Mouse (Mus musculus) liver, embryonic 11.5 days (tissue): ENCODE measurements around the gene Vamp8. TPM values are rescaled to one million over a fixed set of nuclear protein-coding genes. Genes with fewer than 3 reads are reported as not detected.
A peak's percentile ranks its signal among the peaks of the same experiment; 100 is the strongest.

ENCODE experiments used
- ATAC-seq: fragments of 200-750 bp; cut with Nextera tagmentation; replicated peaks from 2 replicates; pipeline ENCODE4 v1.8.0; 2017; ENCODE audit warnings: moderate number of reproducible peaks, mild to moderate bottlenecking, moderate TSS enrichment, moderate library complexity; ENCODE audit not compliant: low FRiP score
- DNase-seq: peaks from one replicate; pipeline ENCODE4 v3.0.0-alpha.2; 2017; ENCODE audit warnings: low spot score
- H3K27ac ChIP-seq: fragments of 300-500 bp; sonication (generic); 2 replicates; pipeline ENCODE4 v1.5.1; 2014; ENCODE audit warnings: mild to moderate bottlenecking, low read depth, low read length, control low read depth
- H3K27me3 ChIP-seq: fragments of 300-500 bp; sonication (generic); replicated peaks from 2 replicates; pipeline ENCODE4 v1.6.1; 2014; ENCODE audit warnings: low read length, mixed read lengths; ENCODE audit not compliant: control insufficient read depth, insufficient read depth
- H3K36me3 ChIP-seq: fragments of 300-500 bp; sonication (generic); 2 replicates; pipeline ENCODE4 v1.6.1; 2014; ENCODE audit warnings: mild to moderate bottlenecking, low read length, moderate library complexity, mixed read lengths; ENCODE audit not compliant: control insufficient read depth, insufficient read depth
- H3K4me1 ChIP-seq: fragments of 300-500 bp; sonication (generic); replicated peaks from 2 replicates; pipeline ENCODE4 v1.6.1; 2014; ENCODE audit warnings: low read length, mixed read lengths; ENCODE audit not compliant: control insufficient read depth, insufficient read depth
- H3K4me2 ChIP-seq: fragments of 300-500 bp; sonication (generic); 2 replicates; pipeline ENCODE4 v1.6.1; 2014; ENCODE audit warnings: mild to moderate bottlenecking, control low read depth, moderate library complexity
- H3K4me3 ChIP-seq: fragments of 300-500 bp; sonication (generic); 2 replicates; pipeline ENCODE4 v1.5.1; 2014; ENCODE audit warnings: low read depth, low read length, control low read depth
- H3K9ac ChIP-seq: fragments of 300-500 bp; sonication (generic); 2 replicates; pipeline ENCODE4 v1.6.1; 2014; ENCODE audit warnings: low read depth, low read length, control low read depth
- H3K9me3 ChIP-seq: fragments of 300-500 bp; sonication (generic); 2 replicates; pipeline ENCODE4 v1.6.1; 2016; ENCODE audit warnings: low read length, inconsistent platforms, mixed read lengths; ENCODE audit not compliant: control insufficient read depth
- WGBS: fragments of 180-500 bp; shearing (Covaris S2); extraction: QIAGEN DNeasy Blood & Tissue Kit; methylation state at CpG from one replicate; pipeline ENCODE4 v1.1.7; 2014; 5-methylcytosine and 5-hydroxymethylcytosine counted together
- polyA plus RNA-seq: library from polyadenylated mRNA; unstranded; fragments of >200 nt; fragmentation: Nextera tagmentation; extraction: Ambion mirVana; gene quantifications from 2 replicates; pipeline ENCODE4 v1.2.1, GENCODE M21; 2014

The Vamp8 gene
- polyA plus RNA-seq, 1 experiment from 2014 or later, result 274 TPM

DNA sequence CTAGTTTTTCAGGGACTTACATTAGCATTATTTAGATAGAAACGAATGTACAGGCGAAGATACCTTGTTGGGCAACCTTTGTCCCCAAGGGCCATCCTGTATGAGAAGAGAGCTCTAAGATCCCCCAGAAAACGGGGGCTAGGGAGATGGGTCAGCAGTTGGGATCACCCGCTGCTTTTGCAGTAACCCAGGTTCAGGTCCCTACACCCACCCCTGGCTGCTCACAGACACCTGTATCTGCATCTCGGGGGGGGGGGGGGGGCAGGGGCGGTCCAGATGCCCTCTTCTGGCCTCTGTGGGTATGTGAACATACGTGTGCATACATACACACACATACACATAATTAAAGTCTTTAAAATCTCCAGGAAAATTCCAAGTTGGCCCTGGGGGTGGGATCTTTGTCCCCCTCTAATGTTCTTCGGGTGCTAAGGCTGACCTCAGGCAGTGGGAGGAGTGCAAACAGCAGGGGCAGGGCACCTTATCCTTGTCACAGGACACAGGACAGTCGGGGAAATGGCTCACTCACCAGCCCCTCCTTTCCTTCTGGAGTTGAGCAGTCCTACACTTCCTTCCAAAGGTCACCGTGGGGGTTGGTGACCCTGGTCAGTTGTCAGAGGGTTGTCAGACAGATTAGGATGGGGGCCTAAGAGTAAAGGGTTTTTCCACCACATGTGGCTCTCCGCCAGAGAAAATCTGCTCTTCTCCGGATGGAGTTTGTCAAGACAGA is 455 bp upstream of the Vamp8 start:
- Histone ChIP-seq H3K9ac (peak overlapping the region; percentile 88), H3K4me3 (peak overlapping the region; percentile 77), H3K4me2 (peak overlapping the region; percentile 69), H3K4me1 (peaks cover 27% of the 10 kb centered on the region), H3K27me3 (no peaks in the 10 kb centered on the region), H3K36me3 (no peaks in the 10 kb centered on the region; the same call in 1 of the 2 replicates), H3K27ac (peak overlapping the region; percentile 100), H3K9me3 (no peaks in the 10 kb centered on the region)
- 6% methylated on average over 12 of the region's 12 CpGs for WGBS
- DNase-seq, result peak; percentile 70
- peak; percentile 70 for ATAC-seq

- DNase-seq (no peak), ATAC-seq (peak; percentile 91)
- peaks cover 41% of the 10 kb centered on the region for H3K4me1 ChIP-seq
- peaks cover 7% of the 10 kb centered on the region; the same call in 1 of the 2 replicates for H3K36me3 ChIP-seq
- peak overlapping the region; percentile 77 for H3K4me3 ChIP-seq
- WGBS, result 8% methylated on average over 13 of the region's 13 CpGs
- H3K9ac ChIP-seq, result peak overlapping the region; percentile 88
- H3K27me3 ChIP-seq, result no peaks in the 10 kb centered on the region
- H3K4me2 ChIP-seq, result peak overlapping the region; percentile 69
- peak overlapping the region; percentile 100 for H3K27ac ChIP-seq
- no peaks in the 10 kb centered on the region for H3K9me3 ChIP-seq
These were observed 997 bp downstream of the Vamp8 start for GRCm38 (mm10) chr6:72389471-72389940.

DNA sequence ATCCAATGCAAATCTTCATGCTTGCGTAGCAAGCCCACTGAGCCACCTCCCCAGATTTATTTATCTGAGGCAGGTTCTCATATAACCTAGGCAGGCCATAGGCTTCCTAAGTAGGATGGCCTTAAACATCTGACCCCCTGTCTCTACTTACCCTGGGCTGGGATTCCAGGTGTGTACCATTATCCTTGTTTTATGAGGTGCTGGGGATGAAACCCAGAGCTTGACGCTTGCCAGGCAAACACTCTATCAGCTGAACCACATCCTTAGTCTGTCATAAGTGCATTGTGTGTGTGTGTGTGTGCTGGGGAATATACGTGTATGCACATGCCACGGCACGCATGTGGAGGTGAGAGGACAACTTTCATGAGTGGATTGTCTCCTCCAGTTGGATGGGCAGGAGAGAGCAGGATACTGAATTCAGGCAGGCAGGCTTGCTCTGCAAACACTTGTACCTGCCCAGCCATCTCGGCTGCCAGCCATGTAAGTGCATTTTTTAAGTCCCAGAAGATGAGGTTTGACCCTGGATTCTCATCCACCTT is 1.6 kb downstream of the Vamp8 start:
- Histone ChIP-seq H3K27me3 (no peaks in the 10 kb centered on the region), H3K36me3 (peaks cover 7% of the 10 kb centered on the region; the same call in 1 of the 2 replicates), H3K4me2 (peak overlapping the region; percentile 69), H3K4me1 (peaks cover 46% of the 10 kb centered on the region), H3K27ac (peak overlapping the region; percentile 100), H3K9ac (peak overlapping the region; percentile 88), H3K4me3 (peak overlapping the region; percentile 77), H3K9me3 (no peaks in the 10 kb centered on the region)
- ATAC-seq, result no peak
- 59% methylated on average over 6 of the region's 6 CpGs for WGBS
- DNase-seq, result no peak

DNA sequence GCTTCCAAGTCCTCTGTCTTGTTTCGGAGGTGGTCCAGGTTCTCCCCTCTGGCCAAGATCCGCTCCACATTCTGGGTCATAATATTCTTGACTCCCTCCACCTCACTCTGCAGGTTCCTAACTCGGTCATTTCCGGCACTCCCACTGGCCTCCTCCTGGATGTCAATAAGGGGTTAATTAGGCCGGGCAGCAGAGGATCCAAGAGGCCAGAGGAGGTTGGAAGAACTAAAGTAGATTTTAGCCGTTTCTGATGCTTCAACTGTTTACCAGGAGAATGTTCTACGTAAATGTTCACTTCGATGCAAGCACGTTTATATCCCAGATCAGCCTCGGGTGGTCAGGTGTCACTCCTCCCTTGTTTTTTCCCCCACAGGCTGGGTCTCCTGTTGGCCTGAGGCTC is 2.2 kb downstream of the Vamp8 start:
- WGBS, result 64% methylated on average over 10 of the region's 10 CpGs
- H3K9me3 ChIP-seq, result no peaks in the 10 kb centered on the region
- peaks cover 7% of the 10 kb centered on the region; the same call in 1 of the 2 replicates for H3K36me3 ChIP-seq
- H3K27me3 ChIP-seq, result no peaks in the 10 kb centered on the region
- H3K4me1 ChIP-seq, result peaks cover 51% of the 10 kb centered on the region
- no peak for DNase-seq
- H3K27ac ChIP-seq, result peak overlapping the region; percentile 100
- H3K4me2 ChIP-seq, result peak overlapping the region; percentile 69
- no peak for ATAC-seq
- H3K4me3 ChIP-seq, result peak overlapping the region; percentile 77
- H3K9ac ChIP-seq, result peak overlapping the region; percentile 88

GRCm38 (mm10) chr6:72387816-72388215 is 2.7 kb downstream of the Vamp8 start:
- DNase-seq (no peak), ATAC-seq (no peak)
- Histone ChIP-seq H3K36me3 (peaks cover 7% of the 10 kb centered on the region; the same call in 1 of the 2 replicates), H3K9ac (peak overlapping the region; percentile 88), H3K27ac (peak overlapping the region; percentile 100), H3K4me1 (peaks cover 55% of the 10 kb centered on the region), H3K27me3 (no peaks in the 10 kb centered on the region), H3K9me3 (no peaks in the 10 kb centered on the region), H3K4me2 (peak overlapping the region; percentile 69), H3K4me3 (peak overlapping the region; percentile 77)
- 86% methylated on average over 3 of the region's 3 CpGs for WGBS

DNA sequence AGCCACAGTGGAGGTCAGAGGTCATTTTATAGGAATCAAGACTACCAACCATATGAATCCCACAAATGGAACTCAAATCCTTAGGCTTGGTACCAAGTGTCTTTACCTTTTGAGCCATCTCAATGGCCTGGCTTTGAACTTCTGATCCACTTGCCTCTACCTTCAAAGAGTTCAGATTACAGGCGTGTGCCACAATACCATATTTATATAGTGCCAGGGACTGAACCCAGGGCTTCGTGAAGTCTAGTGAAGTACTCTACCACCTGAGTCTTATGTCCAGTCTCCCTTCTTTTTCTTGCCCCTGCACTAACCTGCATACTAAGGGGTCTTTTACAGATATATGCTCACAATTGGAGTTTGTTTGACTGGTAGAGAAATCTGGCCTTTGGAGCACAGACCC is 3.9 kb downstream of the Vamp8 start:
- no peaks in the 10 kb centered on the region for H3K27me3 ChIP-seq
- H3K9ac ChIP-seq, result no peak overlapping the region
- H3K9me3 ChIP-seq, result no peaks in the 10 kb centered on the region
- H3K4me2 ChIP-seq, result peak overlapping the region; percentile 29; the same call in 1 of the 2 replicates
- peaks cover 59% of the 10 kb centered on the region for H3K4me1 ChIP-seq
- 91% methylated on average over 2 of the region's 2 CpGs for WGBS
- DNase-seq, result no peak
- H3K36me3 ChIP-seq, result peaks cover 7% of the 10 kb centered on the region; the same call in 1 of the 2 replicates
- no peak overlapping the region for H3K4me3 ChIP-seq
- peak overlapping the region; percentile 94; the same call in 1 of the 2 replicates for H3K27ac ChIP-seq
- no peak for ATAC-seq

GRCm38 (mm10) chr6:72385258-72385657 is 5.2 kb downstream of the Vamp8 start:
- no peak for DNase-seq
- ATAC-seq, result no peak
- 56% methylated on average over 4 of the region's 4 CpGs for WGBS
- Histone ChIP-seq H3K4me1 (peaks cover 59% of the 10 kb centered on the region), H3K4me2 (peak overlapping the region; percentile 1; the same call in 1 of the 2 replicates), H3K36me3 (peaks cover 7% of the 10 kb centered on the region; the same call in 1 of the 2 replicates), H3K9me3 (no peaks in the 10 kb centered on the region), H3K4me3 (no peak overlapping the region), H3K27me3 (no peaks in the 10 kb centered on the region), H3K9ac (no peak overlapping the region), H3K27ac (peak overlapping the region; percentile 94)

GRCm38 (mm10) chr6:72383952-72384351 is 6.6 kb downstream of the Vamp8 start:
- Histone ChIP-seq H3K4me3 (no peak overlapping the region), H3K9ac (peak overlapping the region; percentile 10), H3K9me3 (no peaks in the 10 kb centered on the region), H3K27ac (peak overlapping the region; percentile 94), H3K4me1 (peaks cover 54% of the 10 kb centered on the region), H3K36me3 (peaks cover 7% of the 10 kb centered on the region; the same call in 1 of the 2 replicates), H3K27me3 (no peaks in the 10 kb centered on the region), H3K4me2 (peak overlapping the region; percentile 47)
- WGBS, result 57% methylated on average over 7 of the region's 7 CpGs
- DNase-seq (no peak), ATAC-seq (peak; percentile 90)
